14 mouse cellular contexts compared by ENCODE assay signal in genomic region chr1:62665771-62666730, GRCm38 (mm10). TPM values are rescaled to one million over a fixed set of nuclear protein-coding genes. Genes with fewer than 3 reads are reported as not detected.
A peak's percentile ranks its signal among the peaks of the same experiment; 100 is the strongest.
DNase-seq lines count a peak whose midpoint lies in the region; ATAC-seq lines count a peak whose summit lies in the region.
"Had no signal": no experiment of that assay in that cellular context is flagged by ENCODE, and none has a peak within 500 bp of the region (broad histone marks: within the 10 kb centered on the region; RNA-seq: fewer than 3 reads in every experiment).

No protein-coding gene starts in this region.

- H3K4me3 ChIP-seq in hindbrain, embryonic 10.5 days, result no peak overlapping the region
- H3K4me3 ChIP-seq in hindbrain, embryonic 13.5 days, result no peak overlapping the region
- H3K4me3 ChIP-seq in lung, embryonic 15.5 days, result no peak overlapping the region
- H3K4me3 ChIP-seq in embryonic facial prominence, embryonic 10.5 days, result no peak overlapping the region
- H3K4me3 ChIP-seq: erythroblast, embryonic 14.5 days; forebrain, embryonic 15.5 days; left cerebral cortex, adult 2 months; limb, embryonic 12.5 days; stomach, embryonic 15.5 days had no signal

- H3K27ac ChIP-seq in hindbrain, embryonic 10.5 days, result peak overlapping the region; percentile 75
- H3K27ac ChIP-seq in hindbrain, embryonic 13.5 days, result no peak overlapping the region
- peak overlapping the region; percentile 69 for H3K27ac ChIP-seq in lung, embryonic 15.5 days
- peak overlapping the region; percentile 54 for H3K27ac ChIP-seq in embryonic facial prominence, embryonic 10.5 days (replicated peaks)
- H3K27ac ChIP-seq: forebrain, embryonic 15.5 days; left cerebral cortex, adult 2 months; limb, embryonic 12.5 days had no signal

- H3K9me3 ChIP-seq in hindbrain, embryonic 10.5 days, result peaks cover 6% of the 10 kb centered on the region
- H3K9me3 ChIP-seq in hindbrain, embryonic 13.5 days, result 0 out of 2 replicates have a peak, but pooled peaks cover 5% of the 10 kb centered on the region
- H3K9me3 ChIP-seq in lung, embryonic 15.5 days, result no peaks in the 10 kb centered on the region
- peaks cover 4% of the 10 kb centered on the region; the same call in 1 of the 2 replicates for H3K9me3 ChIP-seq in embryonic facial prominence, embryonic 10.5 days
- H3K9me3 ChIP-seq: forebrain, embryonic 15.5 days; stomach, embryonic 15.5 days had no signal

- no peaks in the 10 kb centered on the region for H3K36me3 ChIP-seq in hindbrain, embryonic 10.5 days
- no peaks in the 10 kb centered on the region for H3K36me3 ChIP-seq in hindbrain, embryonic 13.5 days
- H3K36me3 ChIP-seq in lung, embryonic 15.5 days, result no peaks in the 10 kb centered on the region
- H3K36me3 ChIP-seq in embryonic facial prominence, embryonic 10.5 days (replicated peaks), result no peaks in the 10 kb centered on the region
- H3K36me3 ChIP-seq: forebrain, embryonic 15.5 days; limb, embryonic 12.5 days; stomach, embryonic 15.5 days had no signal

- H3K27me3 ChIP-seq in hindbrain, embryonic 10.5 days (ENCODE audit: insufficient read depth, poor library complexity, severe bottlenecking), result no peaks in the 10 kb centered on the region
- H3K27me3 ChIP-seq in hindbrain, embryonic 13.5 days, result no peaks in the 10 kb centered on the region
- H3K27me3 ChIP-seq in lung, embryonic 15.5 days, result no peaks in the 10 kb centered on the region
- H3K27me3 ChIP-seq in embryonic facial prominence, embryonic 10.5 days (replicated peaks; ENCODE audit: low read depth, poor library complexity, severe bottlenecking), result peaks cover 3% of the 10 kb centered on the region; the same call in 1 of the 2 replicates
- H3K27me3 ChIP-seq: forebrain, embryonic 15.5 days; limb, embryonic 12.5 days; stomach, embryonic 15.5 days had no signal

- no peak overlapping the region for H3K4me2 ChIP-seq in hindbrain, embryonic 13.5 days
- H3K4me2 ChIP-seq in lung, embryonic 15.5 days, result no peak overlapping the region; the same call in 1 of the 2 replicates
- H3K4me2 ChIP-seq: forebrain, embryonic 15.5 days; limb, embryonic 12.5 days; stomach, embryonic 15.5 days had no signal

- DNase-seq in heart, adult 11 months, result peak; percentile 76
- no peak for DNase-seq in heart, postnatal 14 days
- DNase-seq in hindbrain, embryonic 10.5 days (ENCODE audit: low spot score), result no peak
- DNase-seq in lung, postnatal 10 days, result no peak
- DNase-seq in embryonic facial prominence, embryonic 10.5 days (ENCODE audit: low spot score), result no peak
- no peak for DNase-seq in right cerebral cortex, postnatal 14 days
- DNase-seq: B cell, adult 2 months had no signal

- 84% methylated on average over 5 of the region's 5 CpGs for WGBS in hindbrain, embryonic 10.5 days
- WGBS in hindbrain, embryonic 13.5 days, result 78% methylated on average over 5 of the region's 5 CpGs
- 67% methylated on average over 5 of the region's 5 CpGs for WGBS in lung, embryonic 15.5 days
- WGBS in embryonic facial prominence, embryonic 10.5 days, result 87% methylated on average over 5 of the region's 5 CpGs

- peaks cover 14% of the 10 kb centered on the region for H3K4me1 ChIP-seq in hindbrain, embryonic 10.5 days (replicated peaks)
- peaks cover 4% of the 10 kb centered on the region for H3K4me1 ChIP-seq in hindbrain, embryonic 13.5 days (replicated peaks)
- H3K4me1 ChIP-seq in lung, embryonic 15.5 days, result peaks cover 13% of the 10 kb centered on the region
- H3K4me1 ChIP-seq in embryonic facial prominence, embryonic 10.5 days, result peaks cover 13% of the 10 kb centered on the region
- H3K4me1 ChIP-seq: forebrain, embryonic 15.5 days had no signal

- no peak overlapping the region for H3K9ac ChIP-seq in hindbrain, embryonic 13.5 days
- H3K9ac ChIP-seq in lung, embryonic 15.5 days, result no peak overlapping the region
- H3K9ac ChIP-seq: forebrain, embryonic 15.5 days; limb, embryonic 12.5 days; stomach, embryonic 15.5 days had no signal

- no peak for ATAC-seq in hindbrain, embryonic 13.5 days (ENCODE audit: low FRiP score)
- no peak for ATAC-seq in lung, embryonic 15.5 days (ENCODE audit: borderline replicate concordance, extremely low read depth, low FRiP score, low TSS enrichment)
- ATAC-seq: forebrain, embryonic 15.5 days had no signal

- intact Hi-C loops in heart, postnatal 14 days (cut with DNase I), result no loop called here

RNA-seq across cellular contexts. Expression of gene Nrp2, which starts 37.0 kb away (rescaled TPM):
- 10 to 100 TPM; 41.9 to 56.8 TPM for total RNA-seq in heart, postnatal 14 days (2021)
- polyA plus RNA-seq in hindbrain, embryonic 10.5 days (2016; fragmentation: Nextera tagmentation; extraction: Ambion mirVana), result 21.8 and 23.1 TPM in 2 replicates
- 34.8 and 35.7 TPM in 2 replicates for polyA plus RNA-seq in hindbrain, embryonic 13.5 days (2015; fragmentation: Nextera tagmentation; extraction: Ambion mirVana)
- 11.5 and 12.4 TPM in 2 replicates for polyA plus RNA-seq in lung, embryonic 15.5 days (2015; fragmentation: Nextera tagmentation; extraction: Ambion mirVana)
- 20.5 and 21.4 TPM in 2 replicates for polyA plus RNA-seq in embryonic facial prominence, embryonic 10.5 days (2016; fragmentation: Nextera tagmentation; extraction: Ambion mirVana)
